Mouse (Mus musculus): ENCODE measurements around the gene Gm42372. TPM values are rescaled to one million over a fixed set of nuclear protein-coding genes. Genes with fewer than 3 reads are reported as not detected.
"Not testable (repeated sequence)": the region's sequence is repeated elsewhere in the genome, so short reads cannot be mapped to it uniquely, and the experiment has no call there.

Gene Gm42372
- total and polyA plus RNA-seq, 2 experiments from 2014 or later = 9.0 to 48.8 TPM

- Histone ChIP-seq H3K4me1 (ENCODE audit: insufficient read depth, low read length) (peaks cover 25% of the 10 kb centered on the region), H3K27me3 (ENCODE audit: insufficient read depth, low read length) (no peaks in the 10 kb centered on the region), H3K9me3 (ENCODE audit: low read length) (no peaks in the 10 kb centered on the region), H3K9ac (replicated peaks; ENCODE audit: low read length, poor library complexity, severe bottlenecking) (peak overlapping the region; percentile 93), H3K4me3 (ENCODE audit: low read depth, low read length) (peak overlapping the region; percentile 69), H3K27ac (ENCODE audit: low read depth, low read length) (peak overlapping the region; percentile 93; the same call in 1 of the 2 replicates), H3K4me2 (ENCODE audit: low read depth, low read length, poor library complexity, severe bottlenecking) (peak overlapping the region; percentile 93), H3K36me3 (ENCODE audit: insufficient read depth, low read length) (no peaks in the 10 kb centered on the region; the same call in 1 of the 2 replicates)
- no peak for ATAC-seq (ENCODE audit: low FRiP score)
- 0% methylated on average over 4 of the region's 4 CpGs for WGBS
- no peak for TF ChIP-seq CTCF (IDR thresholded peaks at IDR 0.05)
- peak; percentile 82 for DNase-seq (ENCODE audit: low spot score)
These were observed 34.9 kb upstream of the Gm42372 start for GRCm38 (mm10) chr7:16947959-16948361.

GRCm38 (mm10) chr7:16948923-16949458 lies 33.9 kb upstream of the Gm42372 start:
- Histone ChIP-seq H3K9me3 (ENCODE audit: low read length) (no peaks in the 10 kb centered on the region), H3K4me2 (ENCODE audit: low read depth, low read length, poor library complexity, severe bottlenecking) (peak overlapping the region; percentile 93), H3K4me3 (ENCODE audit: low read depth, low read length) (peak overlapping the region; percentile 69), H3K9ac (replicated peaks; ENCODE audit: low read length, poor library complexity, severe bottlenecking) (0 out of 2 replicates have a peak overlapping the region, but pooled peaks have one; percentile 13), H3K27ac (ENCODE audit: low read depth, low read length) (peak overlapping the region; percentile 45; the same call in 1 of the 2 replicates), H3K4me1 (ENCODE audit: insufficient read depth, low read length) (peaks cover 15% of the 10 kb centered on the region), H3K36me3 (ENCODE audit: insufficient read depth, low read length) (no peaks in the 10 kb centered on the region; the same call in 1 of the 2 replicates), H3K27me3 (ENCODE audit: insufficient read depth, low read length) (no peaks in the 10 kb centered on the region)
- DNase-seq (ENCODE audit: low spot score) = peak; percentile 65
- no peak for ATAC-seq (ENCODE audit: low FRiP score)
- TF ChIP-seq CTCF (IDR thresholded peaks at IDR 0.05) = peak; percentile 59
- 56% methylated on average over 8 of the region's 8 CpGs for WGBS

- no peaks in the 10 kb centered on the region for H3K27me3 ChIP-seq (ENCODE audit: insufficient read depth, low read length)
- ATAC-seq (ENCODE audit: low FRiP score) (peak; percentile 32), DNase-seq (ENCODE audit: low spot score) (peak; percentile 88)
- H3K9me3 ChIP-seq (ENCODE audit: low read length) = no peaks in the 10 kb centered on the region
- peaks cover 12% of the 10 kb centered on the region for H3K4me1 ChIP-seq (ENCODE audit: insufficient read depth, low read length)
- peak overlapping the region; percentile 25; the same call in 1 of the 2 replicates for H3K9ac ChIP-seq (replicated peaks; ENCODE audit: low read length, poor library complexity, severe bottlenecking)
- WGBS = 9% methylated on average over 29 of the region's 29 CpGs
- H3K27ac ChIP-seq (ENCODE audit: low read depth, low read length) = peak overlapping the region; percentile 45
- peak overlapping the region; percentile 5; the same call in 1 of the 2 replicates for H3K4me3 ChIP-seq (ENCODE audit: low read depth, low read length)
- H3K4me2 ChIP-seq (ENCODE audit: low read depth, low read length, poor library complexity, severe bottlenecking) = peak overlapping the region; percentile 93
- peak; percentile 91 for TF ChIP-seq CTCF (IDR thresholded peaks at IDR 0.05)
- no peaks in the 10 kb centered on the region; the same call in 1 of the 2 replicates for H3K36me3 ChIP-seq (ENCODE audit: insufficient read depth, low read length)
These were observed 32.7 kb upstream of the Gm42372 start for GRCm38 (mm10) chr7:16949908-16950841.

- WGBS = 26% methylated on average over 18 of the region's 18 CpGs
- H3K9ac ChIP-seq (replicated peaks; ENCODE audit: low read length, poor library complexity, severe bottlenecking) = no peak overlapping the region
These were observed 31.8 kb upstream of the Gm42372 start for GRCm38 (mm10) chr7:16950861-16951635.

GRCm38 (mm10) chr7:16953776-16954175 lies 29.1 kb upstream of the Gm42372 start:
- not testable (repeated sequence) for H3K4me1 ChIP-seq (ENCODE audit: insufficient read depth, low read length); H3K9ac ChIP-seq (replicated peaks; ENCODE audit: low read length, poor library complexity, severe bottlenecking)
- 70% methylated on average over 2 of the region's 2 CpGs for WGBS

More at GRCm38 (mm10) chr7:16950861-16951635, 31.8 kb upstream of the Gm42372 start:
- Histone ChIP-seq H3K27ac (ENCODE audit: low read depth, low read length) (peak overlapping the region; percentile 65), H3K27me3 (ENCODE audit: insufficient read depth, low read length) (no peaks in the 10 kb centered on the region), H3K36me3 (ENCODE audit: insufficient read depth, low read length) (no peaks in the 10 kb centered on the region; the same call in 1 of the 2 replicates), H3K4me3 (ENCODE audit: low read depth, low read length) (no peak overlapping the region), H3K9me3 (ENCODE audit: low read length) (no peaks in the 10 kb centered on the region), H3K4me2 (ENCODE audit: low read depth, low read length, poor library complexity, severe bottlenecking) (no peak overlapping the region), H3K4me1 (ENCODE audit: insufficient read depth, low read length) (peaks cover 12% of the 10 kb centered on the region)
- ATAC-seq (ENCODE audit: low FRiP score) (peak; percentile 48), DNase-seq (ENCODE audit: low spot score) (peak; percentile 87)
- peak; percentile 87 for TF ChIP-seq CTCF (IDR thresholded peaks at IDR 0.05)

More at GRCm38 (mm10) chr7:16953776-16954175, 29.1 kb upstream of the Gm42372 start:
- H3K4me3 ChIP-seq (ENCODE audit: low read depth, low read length); H3K36me3 ChIP-seq (ENCODE audit: insufficient read depth, low read length); H3K27ac ChIP-seq (ENCODE audit: low read depth, low read length); DNase-seq (ENCODE audit: low spot score); H3K9me3 ChIP-seq (ENCODE audit: low read length); H3K27me3 ChIP-seq (ENCODE audit: insufficient read depth, low read length); ATAC-seq (ENCODE audit: low FRiP score); H3K4me2 ChIP-seq (ENCODE audit: low read depth, low read length, poor library complexity, severe bottlenecking): not testable (repeated sequence)

All from midbrain, postnatal 0 days (tissue).